Mouse (Mus musculus) cortical plate, adult 2 months (tissue): Measurements from ENCODE around the gene N4bp1.

Experiments used
- CTCF ChIP-seq: fragments of 200-500 bp; IDR thresholded peaks from 2 replicates; pipeline ENCODE4 v1.5.1; 2011; ENCODE audit warnings: mild to moderate bottlenecking, control low read depth, low read length; ENCODE audit not compliant: insufficient read depth; ENCODE audit errors: extremely low read depth
- POLR2A ChIP-seq: fragments of 200-500 bp; IDR thresholded peaks from 2 replicates; pipeline ENCODE4 v1.6.1; 2011; ENCODE audit warnings: mild to moderate bottlenecking, low read length, control low read depth; ENCODE audit not compliant: insufficient read depth; ENCODE audit errors: extremely low read depth

DNA sequence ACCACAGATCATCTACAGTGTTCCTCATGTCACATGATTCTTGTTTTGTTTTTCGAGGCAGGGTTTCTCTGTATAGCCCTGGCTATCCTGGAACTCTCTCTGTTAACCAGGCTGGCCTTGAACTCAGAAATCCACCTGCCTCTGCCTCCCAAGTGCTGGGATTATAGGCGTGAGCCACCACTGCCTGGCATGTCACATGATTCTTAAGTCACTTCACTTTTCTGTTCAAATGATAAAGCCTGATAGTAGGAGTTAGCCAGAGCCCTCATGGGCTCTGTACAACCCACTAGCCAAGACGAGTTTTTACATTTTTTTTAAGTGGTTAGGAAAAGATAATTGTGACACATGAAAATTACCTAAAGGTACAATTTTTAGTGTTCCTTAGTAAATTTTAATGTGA lies 126.4 kb downstream of the N4bp1 start:
- TF ChIP-seq POLR2A (no peak), CTCF (no peak)
